Mouse (Mus musculus): ENCODE results near the gene Psmc3. TPM values are rescaled to one million over a fixed set of nuclear protein-coding genes. Genes with fewer than 3 reads are reported as not detected.
"Not testable (repeated sequence)": the region's sequence is repeated elsewhere in the genome, so short reads cannot be mapped to it uniquely, and the experiment has no call there.

Psmc3 gene
- 100 to 1,000 TPM; 223 to 229 TPM for total RNA-seq (2021)
- long read RNA-seq, experiment 1, transcript Psmc3-202 (12 exons, 1,636 nt): major isoform, 300 of 563 reads
- long read RNA-seq, experiment 1, partial matches to known transcripts: 247 of 563 reads
- long read RNA-seq, experiment 1, other reads (novel, unspliced or antisense): 16 of 563 reads
- long read RNA-seq, experiment 2, transcript Psmc3-202 (12 exons, 1,636 nt): major isoform, 402 of 780 reads
- long read RNA-seq, experiment 2, partial matches to known transcripts: 358 of 780 reads
- long read RNA-seq, experiment 2, other reads (novel, unspliced or antisense): 19 of 780 reads

DNA sequence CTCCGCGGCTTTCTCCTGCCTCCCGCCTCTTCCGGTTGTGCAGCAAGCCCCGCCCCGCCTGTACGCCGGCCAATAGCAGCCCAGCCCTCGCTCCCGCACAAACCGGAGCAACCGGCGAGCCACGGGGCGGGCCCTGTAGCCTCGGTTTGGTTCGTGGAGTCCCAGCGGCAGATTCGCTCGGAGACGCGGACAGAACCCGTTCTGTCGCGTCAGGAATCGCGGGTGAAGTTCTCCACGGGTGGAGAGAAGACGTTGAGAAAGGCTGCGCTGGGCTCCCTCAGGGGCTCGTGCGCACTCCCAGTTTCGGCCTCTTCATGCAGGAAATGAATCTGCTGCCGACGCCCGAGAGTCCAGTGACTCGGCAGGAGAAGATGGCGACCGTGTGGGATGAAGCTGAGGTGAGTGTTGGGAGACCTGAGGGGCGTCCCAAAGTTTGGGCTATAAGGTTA, at the start of gene Psmc3:
Psmc3 (plus strand) TSS at position 76 of the 449 bp plus-strand sequence.
- intact Hi-C loops (cut with DNase I): no loop called here
- DNase-seq: peak; percentile 95 to 99

DNA sequence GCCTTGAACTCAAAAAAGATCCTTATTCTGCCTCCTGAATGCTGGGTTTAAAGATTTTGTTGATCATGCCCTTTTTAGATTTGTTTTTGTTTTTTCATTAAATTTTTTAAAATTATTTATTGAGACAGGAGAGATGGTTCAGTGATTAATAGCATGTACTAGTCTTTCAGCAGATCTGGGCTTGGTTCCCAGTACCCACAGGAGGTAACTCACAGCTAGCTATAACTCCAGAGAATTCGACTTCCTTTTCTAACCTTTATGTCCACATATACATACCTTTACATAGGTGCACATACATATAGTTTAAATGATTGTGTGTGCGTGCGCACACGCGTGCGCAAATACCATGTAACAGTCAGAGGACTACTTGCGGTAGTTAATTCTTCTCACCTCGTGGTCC, 45.3 kb upstream of the Psmc3 start:
- DNase-seq: no peak
- intact Hi-C loops (cut with DNase I): no loop called here

GRCm38 (mm10) chr2:91013881-91014280, 39.9 kb upstream of the Psmc3 start:
- DNase-seq: no peak
- intact Hi-C loops (cut with DNase I): no loop called here

DNA sequence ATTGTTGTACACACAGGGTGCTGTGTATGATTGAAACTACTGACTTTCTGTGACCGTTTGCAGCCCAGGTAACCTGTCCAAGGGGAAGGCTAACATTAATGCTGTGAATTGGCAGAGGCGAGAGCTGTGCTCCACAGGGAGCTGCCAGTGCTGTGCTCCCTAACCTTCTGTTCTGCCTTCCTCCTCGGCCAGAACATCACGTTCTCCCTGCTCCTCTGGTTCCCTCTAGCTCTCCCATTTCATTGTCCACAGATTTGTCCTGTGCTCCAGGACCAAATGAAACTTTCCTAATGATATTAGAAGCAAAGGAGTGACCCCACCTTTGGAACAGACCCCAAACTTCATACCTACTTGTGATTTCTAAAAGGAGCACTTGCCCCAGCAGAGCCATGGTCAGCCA, 38.4 kb upstream of the Psmc3 start:
- no peak for DNase-seq

GRCm38 (mm10) chr2:91018061-91018788, 35.6 kb upstream of the Psmc3 start:
- intact Hi-C loops (cut with DNase I): no loop called here
- DNase-seq: peak; percentile 23 to 33

More for the DNA sequence above, 38.4 kb upstream of the Psmc3 start:
- intact Hi-C loops (cut with DNase I): no loop called here

- no peak for DNase-seq
- intact Hi-C loops (cut with DNase I): no loop called here
These were observed 33.9 kb upstream of the Psmc3 start for GRCm38 (mm10) chr2:91019911-91020310.

DNA sequence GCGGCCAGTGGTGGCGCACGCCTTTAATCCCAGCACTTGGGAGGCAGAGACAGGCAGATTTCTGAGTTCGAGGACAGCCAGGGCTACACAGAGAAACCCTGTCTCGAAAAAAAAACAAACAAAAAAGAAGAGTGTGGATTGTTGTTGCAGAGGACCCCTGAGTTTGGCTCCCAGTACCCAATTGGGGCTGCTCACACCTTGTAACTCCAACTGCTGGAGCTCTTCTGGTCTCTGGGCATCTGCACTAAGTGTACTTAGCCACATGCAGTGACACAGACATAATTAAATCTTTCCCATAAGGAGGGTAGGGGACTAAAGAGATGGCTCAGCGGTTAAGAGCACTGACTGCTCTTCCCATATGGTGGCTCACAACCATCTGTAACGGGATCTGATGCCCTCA, 31.5 kb upstream of the Psmc3 start:
- intact Hi-C loops (cut with DNase I): not testable (repeated sequence)

DNA sequence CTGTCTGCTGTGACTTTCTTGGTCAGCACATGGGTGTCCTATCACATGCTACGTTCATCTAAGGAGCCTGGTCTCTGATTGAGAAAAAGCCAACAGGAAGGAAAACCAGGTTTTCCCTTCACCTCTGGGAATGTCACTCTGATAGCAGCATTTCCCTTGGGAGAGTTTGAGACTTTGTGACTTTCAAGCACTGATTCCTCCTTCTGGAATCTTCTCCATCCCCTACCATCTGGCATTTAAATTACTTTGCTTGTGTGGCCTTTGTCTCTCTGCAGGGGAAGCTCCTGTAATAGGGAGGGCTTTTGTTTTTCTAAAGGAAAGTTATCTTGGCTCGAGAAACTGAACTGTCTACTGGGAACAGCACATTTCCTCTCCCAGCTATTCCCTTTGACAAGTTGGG, 30.7 kb upstream of the Psmc3 start:
- intact Hi-C loops (cut with DNase I): no loop called here

More for the DNA sequence above, 31.5 kb upstream of the Psmc3 start:
- not testable (repeated sequence) for DNase-seq

GRCm38 (mm10) chr2:91023956-91024355, 29.9 kb upstream of the Psmc3 start:
- DNase-seq: no peak
- intact Hi-C loops (cut with DNase I): no loop called here

More for the DNA sequence above, 30.7 kb upstream of the Psmc3 start:
- no peak for DNase-seq

GRCm38 (mm10) chr2:91025081-91025516, 28.7 kb upstream of the Psmc3 start:
- DNase-seq: no peak
- intact Hi-C loops (cut with DNase I): no loop called here

DNA sequence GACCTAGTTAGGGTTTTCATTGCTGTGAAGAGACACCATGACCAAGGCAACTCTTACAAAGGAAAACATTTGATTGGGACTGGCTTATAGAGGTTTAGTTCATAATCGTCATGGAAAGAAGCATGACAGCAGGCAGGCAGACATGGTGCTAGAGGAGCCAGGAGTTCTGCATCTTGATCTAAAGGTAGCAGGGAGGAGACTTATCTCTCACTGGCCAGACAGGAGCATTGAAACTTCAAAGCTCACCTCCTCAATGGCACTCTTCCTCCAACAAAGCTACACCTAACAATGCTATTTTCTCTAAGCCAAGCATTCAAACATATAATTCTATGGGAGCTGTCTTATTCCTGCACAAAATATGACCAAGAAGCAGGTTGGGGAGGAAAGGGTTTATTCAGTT, 27.3 kb upstream of the Psmc3 start:
- intact Hi-C loops (cut with DNase I): no loop called here
- DNase-seq: no peak

DNA sequence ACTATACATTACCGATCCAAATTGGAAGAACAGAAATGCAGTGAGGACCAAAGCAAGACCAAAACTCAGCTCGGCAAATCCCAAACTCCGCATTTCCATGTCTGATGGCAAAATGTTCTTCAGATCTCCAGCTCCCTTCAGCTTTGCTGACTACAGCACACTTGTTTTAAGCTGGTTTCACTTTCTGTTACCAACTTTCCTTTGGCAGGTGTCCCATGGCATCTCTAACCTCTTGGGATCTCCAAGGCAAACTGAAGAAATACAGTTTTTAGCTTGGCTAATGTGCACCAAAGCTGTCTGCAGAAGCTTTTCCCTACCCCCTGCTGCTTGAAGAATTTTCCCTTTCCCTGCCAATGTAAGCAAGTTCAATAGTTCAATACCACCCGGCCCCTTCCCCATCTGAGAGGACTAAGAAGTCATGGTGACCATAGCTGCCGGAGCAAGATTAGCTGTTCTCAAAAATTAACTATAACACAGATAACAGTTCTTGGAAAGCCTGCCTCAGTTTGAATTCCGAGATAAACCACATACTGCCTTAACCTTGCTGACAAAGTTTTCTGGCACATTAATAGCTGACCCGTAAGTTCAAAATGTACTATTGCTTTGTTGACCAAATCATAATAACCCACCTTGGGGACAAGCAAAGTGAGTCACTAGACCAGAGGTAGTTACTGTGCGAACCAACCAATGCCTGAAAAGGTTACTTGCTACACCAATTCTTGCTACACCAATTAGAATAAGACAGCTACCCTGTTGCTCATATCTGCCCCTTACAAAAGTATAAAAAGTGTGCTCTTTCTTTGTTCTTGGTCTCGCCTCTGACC, 26.2 kb upstream of the Psmc3 start:
- no peak for DNase-seq
- intact Hi-C loops (cut with DNase I): no loop called here

DNA sequence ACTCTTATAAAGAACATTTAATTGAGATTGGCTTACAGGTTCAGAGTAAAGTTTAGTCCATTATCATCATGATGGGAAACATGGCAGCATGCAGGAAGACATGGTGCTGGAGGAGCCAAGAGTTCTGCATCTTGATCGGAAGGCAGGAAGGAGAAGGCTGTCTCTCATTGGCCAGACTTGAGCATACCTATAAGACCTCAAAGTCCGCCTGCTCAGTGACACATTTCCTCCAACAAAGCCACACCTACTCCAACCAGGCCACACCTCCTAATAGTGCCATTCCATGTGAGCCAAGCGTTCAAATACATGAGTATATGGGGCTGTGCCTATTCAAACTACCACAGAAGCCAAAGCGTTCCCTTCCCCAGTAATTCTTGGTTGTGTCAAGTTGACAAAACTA, 22.6 kb upstream of the Psmc3 start:
- no peak for DNase-seq
- intact Hi-C loops (cut with DNase I): no loop called here

- DNase-seq: no peak
- intact Hi-C loops (cut with DNase I): no loop called here
These were observed 20.8 kb upstream of the Psmc3 start for GRCm38 (mm10) chr2:91033000-91033399.

- intact Hi-C loops (cut with DNase I): no loop called here
- DNase-seq: peak; percentile 53 to 58
These were observed 18.4 kb upstream of the Psmc3 start, which contains the start of gene Rapsn for GRCm38 (mm10) chr2:91035385-91035784. Rapsn (plus strand) TSS chr2:91035620.

- DNase-seq: no peak
- intact Hi-C loops (cut with DNase I): no loop called here
These were observed 12.0 kb upstream of the Psmc3 start for GRCm38 (mm10) chr2:91041786-91042185.

DNA sequence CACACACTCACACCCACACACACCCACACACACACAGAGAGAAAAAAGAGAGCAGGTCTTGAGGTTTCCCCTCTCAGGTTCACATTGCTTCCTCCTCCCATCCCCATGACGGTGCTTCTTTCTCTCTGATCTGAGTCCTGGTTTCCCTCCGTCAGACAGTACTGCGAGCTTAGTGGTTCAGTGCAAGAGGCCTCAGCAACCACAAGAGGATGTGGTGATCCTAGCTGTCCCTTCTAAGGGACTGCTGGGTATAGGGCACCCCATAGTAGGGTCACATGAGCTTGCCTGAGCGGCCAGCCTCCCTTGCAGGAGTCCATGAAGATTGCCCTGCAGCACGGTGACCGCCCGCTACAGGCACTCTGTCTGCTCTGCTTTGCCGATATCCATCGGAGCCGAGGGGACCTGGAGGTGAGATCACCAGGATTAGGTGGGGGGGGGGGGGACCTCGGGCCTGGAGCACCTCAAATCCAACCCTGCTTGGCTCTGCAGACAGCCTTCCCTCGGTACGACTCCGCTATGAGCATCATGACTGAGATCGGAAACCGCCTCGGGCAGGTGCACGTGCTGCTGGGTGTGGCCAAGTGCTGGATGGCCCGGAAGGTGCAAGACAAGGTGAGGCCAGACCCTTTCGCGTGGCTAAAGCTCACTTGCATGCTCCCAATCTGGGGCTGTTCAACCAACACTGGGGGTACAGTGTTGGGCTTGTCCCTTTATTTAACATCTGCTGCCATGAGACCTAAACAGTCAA, 11.0 kb upstream of the Psmc3 start:
- no peak for DNase-seq
- intact Hi-C loops (cut with DNase I): no loop called here

- intact Hi-C loops (cut with DNase I): no loop called here
- no peak for DNase-seq
These were observed 9.1 kb upstream of the Psmc3 start for GRCm38 (mm10) chr2:91044727-91045126.

GRCm38 (mm10) chr2:91045805-91046204, 8.0 kb upstream of the Psmc3 start:
- intact Hi-C loops (cut with DNase I); DNase-seq: not testable (repeated sequence)

GRCm38 (mm10) chr2:91047359-91047758, 6.5 kb upstream of the Psmc3 start:
- DNase-seq: no peak
- intact Hi-C loops (cut with DNase I): no loop called here

Data from gastrocnemius, postnatal 36 days (tissue).